Mouse (Mus musculus) liver, embryonic 14 days (tissue): ENCODE measurements around the gene Sacm1l. TPM values are rescaled to one million over a fixed set of nuclear protein-coding genes. Genes with fewer than 3 reads are reported as not detected.

Experiments
- polyA plus RNA-seq: library from polyadenylated mRNA; depleted of rRNA; stranded (reverse); fragments of >200 nt; gene quantifications from 2 replicates; pipeline ENCODE4 v1.2.3, GENCODE M21; 2012; rRNA removed

Gene Sacm1l
- 10.3 and 12.4 TPM in 2 replicates for polyA plus RNA-seq

DNA sequence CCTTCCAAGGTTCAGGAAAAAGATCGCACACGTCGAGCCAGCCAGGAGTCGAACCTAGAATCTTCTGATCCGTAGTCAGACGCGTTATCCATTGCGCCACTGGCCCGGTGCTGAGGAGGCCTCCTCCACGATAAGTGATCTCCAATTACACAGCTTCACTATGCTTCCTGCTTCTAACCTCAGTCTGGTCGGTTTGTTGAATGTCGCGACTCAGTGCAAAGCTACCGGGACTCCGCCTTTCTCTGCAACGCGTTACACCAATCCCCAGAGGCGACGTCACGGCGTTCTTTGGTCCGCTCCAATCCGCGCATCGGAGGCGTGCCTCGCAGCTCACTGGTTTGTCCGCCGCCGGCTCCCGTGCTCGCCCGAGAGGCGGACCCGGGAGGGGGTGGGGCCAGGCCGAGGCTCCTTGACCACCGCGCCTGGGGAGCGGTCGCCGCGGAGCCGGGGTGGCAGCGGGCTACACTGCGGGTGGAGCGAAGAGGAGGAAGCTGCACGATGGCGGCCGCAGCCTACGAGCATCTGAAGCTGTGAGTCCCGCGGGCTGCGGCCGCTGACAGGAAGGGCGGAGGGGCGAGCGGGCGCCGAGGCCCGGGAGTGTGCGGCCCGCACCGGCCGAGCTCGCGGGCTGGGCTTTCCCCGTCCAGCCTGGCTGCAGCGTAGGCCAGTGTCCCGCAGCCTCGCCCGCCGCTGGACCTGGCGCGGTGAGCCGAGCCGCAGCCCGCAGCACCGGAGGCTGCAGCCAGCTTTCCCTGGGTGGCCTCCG lies at the start of gene Sacm1l:
Sacm1l (plus strand) TSS at position 368 of the 766 bp plus-strand sequence.

DNA sequence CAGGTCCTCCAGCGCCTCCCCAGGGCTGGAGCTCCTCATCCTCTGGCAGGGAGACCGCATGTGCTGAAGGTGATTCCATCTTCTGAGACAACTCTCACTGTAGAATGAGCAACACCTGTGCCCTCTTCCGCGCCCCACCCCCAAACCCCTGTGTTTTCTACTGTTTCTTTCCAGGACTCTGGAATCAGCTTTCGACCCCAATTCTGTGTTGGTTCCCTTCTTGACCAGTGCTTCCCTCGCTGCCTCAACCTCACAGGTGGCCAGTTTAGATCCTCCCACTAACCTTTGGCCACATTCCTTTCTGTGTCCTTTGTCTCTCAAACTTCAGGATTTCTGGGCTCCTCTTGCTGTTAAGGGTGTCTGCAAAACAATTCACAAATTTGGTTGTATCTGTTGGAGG lies 102.7 kb downstream of the Sacm1l start, which contains the start of gene Slc6a20b:
Slc6a20b (minus strand) TSS at position 285 of the 400 bp plus-strand sequence.

Other genes with a start within 250 kb of the Sacm1l start
- gene Lars2, start 162.8 kb upstream of the Sacm1l start, polyA plus RNA-seq: 214 and 294 TPM in 2 replicates
- gene Limd1, start 51.1 kb upstream of the Sacm1l start, polyA plus RNA-seq: 10.9 and 12.9 TPM in 2 replicates
- 0.19 and 0.24 TPM in 2 replicates for gene Slc6a20b, start 102.8 kb downstream of the Sacm1l start, polyA plus RNA-seq
- gene Ccr9, start 148.7 kb downstream of the Sacm1l start, polyA plus RNA-seq: 0.11 and 0.21 TPM in 2 replicates
- 2.2 and 3.2 TPM in 2 replicates for gene Slc6a20a, start 149.1 kb downstream of the Sacm1l start, polyA plus RNA-seq
- gene Lztfl1, start 187.9 kb downstream of the Sacm1l start, polyA plus RNA-seq: 6.9 and 7.0 TPM in 2 replicates